Mouse (Mus musculus) limb, embryonic 14.5 days (tissue): ENCODE measurements around the gene Gm44805. TPM values are rescaled to one million over a fixed set of nuclear protein-coding genes. Genes with fewer than 3 reads are reported as not detected.

Experiments
- ATAC-seq: fragments of 200-750 bp; cut with Nextera tagmentation; 2 replicates; pipeline ENCODE4 v1.8.0; 2017; ENCODE audit warnings: low read depth, moderate number of reproducible peaks, moderate TSS enrichment; ENCODE audit not compliant: low FRiP score
- DNase-seq: peaks from one replicate; pipeline ENCODE4 v3.0.0-alpha.2; 2015; ENCODE audit warnings: low spot score
- H3K27ac ChIP-seq: fragments of 300-500 bp; sonication (generic); replicated peaks from 2 replicates; pipeline ENCODE4 v1.5.1; 2014; ENCODE audit warnings: low read depth, mild to moderate bottlenecking, low read length, moderate library complexity, mixed read lengths
- H3K27me3 ChIP-seq: fragments of 300-500 bp; sonication (generic); 2 replicates; pipeline ENCODE4 v1.6.1; 2014; ENCODE audit warnings: low read length, mixed read lengths; ENCODE audit not compliant: control insufficient read depth, insufficient read depth
- H3K36me3 ChIP-seq: fragments of 300-500 bp; sonication (generic); 2 replicates; pipeline ENCODE4 v1.6.1; 2014; ENCODE audit warnings: mild to moderate bottlenecking, low read length, moderate library complexity, mixed read lengths; ENCODE audit not compliant: control insufficient read depth, insufficient read depth
- H3K4me1 ChIP-seq: fragments of 300-500 bp; sonication (generic); 2 replicates; pipeline ENCODE4 v1.6.1; 2014; ENCODE audit warnings: antibody characterized with exemption, low read length, mixed read lengths; ENCODE audit not compliant: control insufficient read depth, insufficient read depth
- H3K4me2 ChIP-seq: fragments of 300-500 bp; sonication (generic); replicated peaks from 2 replicates; pipeline ENCODE4 v1.6.1; 2014; ENCODE audit warnings: low read depth, mild to moderate bottlenecking, low read length, moderate library complexity; ENCODE audit not compliant: severe bottlenecking
- H3K4me3 ChIP-seq: fragments of 300-500 bp; sonication (generic); replicated peaks from 2 replicates; pipeline ENCODE4 v1.5.1; 2014; ENCODE audit warnings: low read length
- H3K9ac ChIP-seq: fragments of 300-500 bp; sonication (generic); 2 replicates; pipeline ENCODE4 v1.6.1; 2014; ENCODE audit warnings: mild to moderate bottlenecking, low read depth, low read length, moderate library complexity; ENCODE audit not compliant: severe bottlenecking
- H3K9me3 ChIP-seq: fragments of 300-500 bp; sonication (generic); 2 replicates; pipeline ENCODE4 v1.6.1; 2016; ENCODE audit warnings: low read length; ENCODE audit not compliant: control insufficient read depth
- POLR2A ChIP-seq: fragments of 200-500 bp; IDR thresholded peaks from 2 replicates; pipeline ENCODE4 v1.8.0; 2012; ENCODE audit warnings: inconsistent platforms, mild to moderate bottlenecking, moderate library complexity, borderline replicate concordance; ENCODE audit not compliant: insufficient read depth, insufficient read length; ENCODE audit errors: extremely low read depth
- WGBS: fragments of 180-500 bp; shearing (Covaris S2); extraction: QIAGEN DNeasy Blood & Tissue Kit; methylation state at CpG from one replicate; pipeline ENCODE4 v1.1.7; 2014; 5-methylcytosine and 5-hydroxymethylcytosine counted together
- polyA plus RNA-seq, 2 experiments: library from polyadenylated mRNA; depleted of rRNA in 1 of 2; stranded (reverse) in 1 of 2; unstranded in 1 of 2; fragments of >200 nt; fragmentation: Nextera tagmentation in 1 of 2; extraction: Ambion mirVana in 1 of 2; gene quantifications; 2 replicates each; pipeline versions ENCODE4 v1.2.1 to v1.2.3; 2012 to 2014

Gene Gm44805
- polyA plus RNA-seq, 2 experiments: not detected

GRCm38 (mm10) chr7:19698907-19699826 is 17.9 kb upstream of the Gm44805 start, which contains the start of gene Apoe:
Gene Apoe, minus strand, starts transcription at chr7:19699188.
- H3K27ac ChIP-seq: no peak within 1 kb of the TSS
- no peaks in the 10 kb centered on the region; the same call in 1 of the 2 replicates for H3K9me3 ChIP-seq
- peaks cover 16% of the 10 kb centered on the region for H3K4me1 ChIP-seq
- H3K4me2 ChIP-seq: peak within 1 kb of the TSS; percentile 73
- peak within 1 kb of the TSS; percentile 31 for H3K4me3 ChIP-seq
- peak within 1 kb of the TSS; percentile 53 for H3K9ac ChIP-seq
- peak; percentile 47; the same call in 1 of the 2 replicates for ATAC-seq
- no peak for TF ChIP-seq POLR2A
- no peaks in the 10 kb centered on the region for H3K27me3 ChIP-seq
- WGBS: 2% methylated on average over 20 of the region's 20 CpGs
- DNase-seq: peak; percentile 16
- peaks cover 16% of the 10 kb centered on the region for H3K36me3 ChIP-seq

GRCm38 (mm10) chr7:19697949-19698906 is 17.0 kb upstream of the Gm44805 start:
- peak overlapping the region; percentile 31 for H3K4me3 ChIP-seq
- H3K36me3 ChIP-seq: peaks cover 15% of the 10 kb centered on the region
- H3K27ac ChIP-seq: no peak overlapping the region
- 3% methylated on average over 28 of the region's 28 CpGs for WGBS
- no peaks in the 10 kb centered on the region for H3K27me3 ChIP-seq
- peaks cover 16% of the 10 kb centered on the region for H3K4me1 ChIP-seq
- H3K4me2 ChIP-seq: peak overlapping the region; percentile 73
- TF ChIP-seq POLR2A: no peak
- H3K9ac ChIP-seq: peak overlapping the region; percentile 53
- no peaks in the 10 kb centered on the region; the same call in 1 of the 2 replicates for H3K9me3 ChIP-seq
- ATAC-seq: no peak
- peak; percentile 15 for DNase-seq

- no peaks in the 10 kb centered on the region for H3K27me3 ChIP-seq
- no peaks in the 10 kb centered on the region; the same call in 1 of the 2 replicates for H3K9me3 ChIP-seq
- peaks cover 3% of the 10 kb centered on the region; the same call in 1 of the 2 replicates for H3K36me3 ChIP-seq
- DNase-seq (no peak), ATAC-seq (no peak)
- 93% methylated on average over 34 of the region's 34 CpGs for WGBS
- H3K4me3 ChIP-seq: no peak overlapping the region
- TF ChIP-seq POLR2A: no peak
- no peak overlapping the region for H3K9ac ChIP-seq
- peaks cover 16% of the 10 kb centered on the region for H3K4me1 ChIP-seq
- no peak overlapping the region for H3K27ac ChIP-seq
- H3K4me2 ChIP-seq: no peak overlapping the region
Observed at GRCm38 (mm10) chr7:19696336-19696873, 15.2 kb upstream of the Gm44805 start.

GRCm38 (mm10) chr7:19695881-19696280 is 14.7 kb upstream of the Gm44805 start:
- peaks cover 3% of the 10 kb centered on the region; the same call in 1 of the 2 replicates for H3K36me3 ChIP-seq
- H3K4me3 ChIP-seq: no peak overlapping the region
- DNase-seq: no peak
- no peaks in the 10 kb centered on the region; the same call in 1 of the 2 replicates for H3K9me3 ChIP-seq
- peaks cover 16% of the 10 kb centered on the region for H3K4me1 ChIP-seq
- H3K27ac ChIP-seq: no peak overlapping the region
- 85% methylated on average over 6 of the region's 6 CpGs for WGBS
- no peak for TF ChIP-seq POLR2A
- no peak overlapping the region for H3K9ac ChIP-seq
- no peak for ATAC-seq
- H3K4me2 ChIP-seq: no peak overlapping the region
- no peaks in the 10 kb centered on the region for H3K27me3 ChIP-seq

GRCm38 (mm10) chr7:19695213-19695594 is 14.0 kb upstream of the Gm44805 start:
- no peaks in the 10 kb centered on the region for H3K27me3 ChIP-seq
- TF ChIP-seq POLR2A: no peak
- H3K4me2 ChIP-seq: no peak overlapping the region
- ATAC-seq (no peak), DNase-seq (no peak)
- no peak overlapping the region for H3K9ac ChIP-seq
- no peaks in the 10 kb centered on the region; the same call in 1 of the 2 replicates for H3K9me3 ChIP-seq
- peaks cover 16% of the 10 kb centered on the region for H3K4me1 ChIP-seq
- no peak overlapping the region for H3K27ac ChIP-seq
- 53% methylated on average over 8 of the region's 8 CpGs for WGBS
- peaks cover 3% of the 10 kb centered on the region; the same call in 1 of the 2 replicates for H3K36me3 ChIP-seq
- H3K4me3 ChIP-seq: no peak overlapping the region
